Mouse (Mus musculus): ENCODE measurements around the gene Rpl29.

Gene Rpl29

DNA sequence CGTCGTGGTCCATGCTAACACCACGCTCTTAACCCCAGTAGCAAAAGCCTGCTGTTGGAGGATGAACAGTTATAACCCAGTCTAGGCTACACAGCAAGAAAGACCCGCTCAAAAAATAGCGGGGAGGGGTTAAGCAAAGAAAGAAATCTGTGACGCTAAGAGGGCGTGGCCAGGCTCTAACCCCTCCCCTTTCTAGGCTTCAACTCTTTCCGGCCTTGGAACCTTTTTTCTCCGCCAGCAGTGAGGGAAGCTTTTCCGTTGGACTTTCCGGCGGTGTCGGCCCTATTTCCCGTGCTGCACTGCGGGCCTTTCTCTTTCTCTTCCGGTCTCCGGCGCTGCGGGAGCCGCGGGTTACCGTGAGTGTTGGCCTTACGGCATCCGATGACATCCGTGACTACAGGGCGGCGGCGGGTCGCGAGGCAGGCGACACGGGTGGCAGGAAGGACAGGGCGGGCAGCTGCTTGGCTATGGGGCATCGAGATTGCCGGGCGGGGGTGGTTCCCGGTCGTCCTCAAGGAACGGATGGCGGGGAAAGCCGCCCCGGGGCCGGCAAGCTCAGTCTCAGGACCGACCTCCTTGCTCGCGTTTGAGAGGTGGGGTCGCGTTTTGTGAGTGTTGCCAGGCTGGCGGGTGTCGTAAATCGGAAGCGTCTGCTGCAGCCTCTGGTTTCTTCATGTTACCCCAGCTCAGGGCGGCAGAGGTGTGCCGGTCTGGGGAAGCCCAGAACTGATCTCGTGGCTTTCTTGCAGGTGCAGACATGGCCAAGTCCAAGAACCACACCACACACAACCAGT, at the start of gene Rpl29:
TSS of gene Rpl29 (plus strand) at position 234 of the 794 bp plus-strand sequence.
- peak; percentile 91 to 95 for DNase-seq (ENCODE audit: low spot score in 2 of 2)

GRCm38 (mm10) chr9:106386181-106386864, 42.9 kb upstream of the Rpl29 start:
- DNase-seq (ENCODE audit: low spot score in 2 of 2) = no peak

GRCm38 (mm10) chr9:106392828-106393527, 36.3 kb upstream of the Rpl29 start:
- DNase-seq (ENCODE audit: low spot score in 2 of 2) = no peak

DNA sequence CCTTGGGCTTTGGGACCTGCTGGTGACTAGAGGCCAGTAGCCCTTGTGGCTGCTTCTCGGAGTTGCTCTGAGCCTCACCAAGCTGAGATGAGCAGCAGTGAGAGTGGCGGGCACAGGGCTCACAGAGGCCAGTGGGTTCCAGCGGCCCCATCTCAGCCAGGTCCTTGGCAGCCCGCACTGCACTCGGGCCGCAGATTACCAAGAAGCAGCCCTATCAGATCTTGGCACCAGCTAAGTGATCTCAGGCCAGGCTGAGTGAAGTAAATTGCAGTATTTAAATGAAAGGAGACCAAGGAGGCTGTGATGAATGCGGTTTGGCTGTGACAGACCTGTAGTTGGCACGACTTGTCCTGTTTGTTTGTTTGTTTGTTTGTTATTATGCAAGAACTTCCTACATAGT, 35.7 kb upstream of the Rpl29 start:
- DNase-seq (ENCODE audit: low spot score in 2 of 2) = no peak

- peak in 1 of 2 experiments; percentile 55 for DNase-seq (ENCODE audit: low spot score in 2 of 2)
Observed at GRCm38 (mm10) chr9:106394649-106395602, 34.3 kb upstream of the Rpl29 start.

DNA sequence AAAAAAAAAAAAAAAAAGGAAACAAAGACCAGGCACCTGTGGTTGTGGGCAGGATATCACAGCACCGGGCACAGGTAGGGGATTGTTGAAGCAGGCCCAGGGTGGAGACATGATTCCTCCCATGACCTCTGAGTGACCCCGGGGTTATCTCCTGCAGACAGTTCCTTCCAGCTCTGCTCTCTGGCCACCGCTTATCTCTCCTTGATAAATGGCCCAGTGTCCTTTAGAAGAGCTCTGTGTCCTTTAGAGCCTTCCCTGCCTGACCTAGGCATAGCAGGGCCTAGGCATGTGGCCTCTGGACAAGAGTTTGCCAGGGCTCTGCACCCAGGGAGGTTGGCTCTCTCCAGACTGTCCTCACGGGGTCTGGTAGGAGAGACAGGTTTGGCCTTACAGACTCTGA, 31.5 kb upstream of the Rpl29 start:
- no peak for DNase-seq (ENCODE audit: low spot score in 2 of 2)

DNA sequence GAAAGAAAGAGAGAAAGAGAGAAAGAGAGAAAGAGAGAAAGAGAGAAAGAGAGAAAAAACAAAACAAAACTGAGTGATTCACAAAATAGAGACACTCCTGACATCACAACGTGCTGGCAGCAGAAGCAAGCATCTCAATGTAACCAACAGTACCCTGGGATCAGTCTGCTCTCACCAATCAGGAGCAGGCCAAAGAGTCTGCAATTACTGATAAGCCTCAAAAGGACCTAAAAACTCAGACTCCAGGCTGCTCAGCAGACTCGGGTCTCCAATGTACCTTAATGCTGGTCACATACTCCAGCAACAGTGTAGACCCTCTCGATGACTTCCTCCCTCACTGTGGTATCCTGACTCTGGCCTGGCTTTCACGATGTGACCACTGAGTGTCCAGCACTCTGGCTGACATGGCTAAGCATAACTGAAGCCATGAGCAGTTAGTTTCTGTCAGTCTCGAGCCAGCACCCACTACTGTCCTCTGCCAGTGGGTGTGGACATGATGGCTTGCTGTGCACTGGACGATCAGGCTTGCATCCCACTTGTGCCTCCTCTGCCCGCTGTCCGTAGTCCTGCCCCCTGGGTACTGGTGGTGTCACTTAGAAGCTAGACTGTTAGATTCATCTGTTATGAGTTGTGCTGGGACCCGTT, 30.5 kb upstream of the Rpl29 start:
- DNase-seq (ENCODE audit: low spot score in 2 of 2) = no peak

GRCm38 (mm10) chr9:106399808-106400207, 29.4 kb upstream of the Rpl29 start:
- no peak for DNase-seq (ENCODE audit: low spot score in 2 of 2)

- no peak for DNase-seq (ENCODE audit: low spot score in 2 of 2)
Observed at GRCm38 (mm10) chr9:106402149-106402548, 27.1 kb upstream of the Rpl29 start.

GRCm38 (mm10) chr9:106402607-106403375, 26.5 kb upstream of the Rpl29 start:
- no peak for DNase-seq (ENCODE audit: low spot score in 2 of 2)

GRCm38 (mm10) chr9:106405275-106405674, 24.0 kb upstream of the Rpl29 start:
- no peak for DNase-seq (ENCODE audit: low spot score in 2 of 2)

- DNase-seq (ENCODE audit: low spot score in 2 of 2) = no peak
Observed at GRCm38 (mm10) chr9:106406443-106407078, 22.7 kb upstream of the Rpl29 start.

- DNase-seq (ENCODE audit: low spot score in 2 of 2) = no peak
Observed at GRCm38 (mm10) chr9:106409096-106409495, 20.2 kb upstream of the Rpl29 start.

DNA sequence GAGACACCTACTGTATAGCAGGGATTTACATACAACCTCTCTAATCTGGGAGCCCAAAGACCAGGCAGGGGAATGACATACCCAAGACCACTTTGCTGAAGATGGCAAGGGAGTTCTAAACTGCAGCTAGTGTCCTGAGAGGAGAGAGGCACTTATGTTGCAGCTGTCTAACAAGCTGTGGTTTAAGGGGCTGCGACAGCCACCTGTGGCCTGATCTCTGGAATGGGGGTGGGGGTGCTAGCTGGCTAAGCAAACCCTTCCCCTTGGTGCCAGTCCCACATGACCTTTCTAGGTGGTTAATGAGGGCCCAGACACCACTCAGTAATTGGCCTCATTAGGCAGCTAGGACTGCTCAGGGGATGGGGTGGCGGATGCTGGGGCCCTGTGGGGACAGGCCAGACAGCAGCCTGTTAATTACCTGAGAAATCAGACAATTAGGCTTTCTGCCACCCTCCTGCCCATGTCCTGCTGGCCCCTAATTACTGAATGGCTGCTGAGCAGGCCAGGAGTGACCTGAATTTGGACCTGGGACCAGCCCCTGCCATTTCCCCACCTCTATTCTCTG, 19.1 kb upstream of the Rpl29 start:
- no peak for DNase-seq (ENCODE audit: low spot score in 2 of 2)

DNA sequence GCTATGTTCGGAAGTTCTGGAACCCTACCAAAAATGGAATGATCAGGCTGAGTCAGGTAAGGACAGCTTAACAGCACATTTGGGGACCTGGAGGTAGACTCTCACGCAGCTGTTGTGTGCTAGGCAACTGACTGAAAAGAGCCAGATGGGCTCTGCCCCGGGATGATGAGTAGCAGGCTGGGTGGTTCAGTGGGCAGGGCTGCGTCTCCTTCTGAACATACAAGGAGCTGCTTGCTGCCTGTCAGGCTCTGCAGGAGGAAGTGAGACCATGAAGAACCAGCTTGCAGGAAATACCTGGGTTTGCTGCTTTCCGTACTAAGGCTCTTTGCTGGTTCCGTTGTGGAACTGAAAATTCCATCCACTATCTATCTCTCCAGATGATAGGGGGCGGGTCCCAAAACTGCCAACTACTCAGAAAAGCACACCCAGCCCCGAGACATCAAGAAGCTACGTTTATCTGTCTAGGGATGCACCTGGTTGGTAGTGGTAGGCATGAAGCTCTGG, 18.1 kb upstream of the Rpl29 start:
- no peak for DNase-seq (ENCODE audit: low spot score in 2 of 2)

GRCm38 (mm10) chr9:106411729-106412128, 17.5 kb upstream of the Rpl29 start:
- DNase-seq (ENCODE audit: low spot score in 2 of 2) = no peak

GRCm38 (mm10) chr9:106412210-106412609, 17.0 kb upstream of the Rpl29 start:
- DNase-seq (ENCODE audit: low spot score in 2 of 2) = no peak

GRCm38 (mm10) chr9:106413606-106414005, 15.6 kb upstream of the Rpl29 start:
- no peak for DNase-seq (ENCODE audit: low spot score in 2 of 2)

DNA sequence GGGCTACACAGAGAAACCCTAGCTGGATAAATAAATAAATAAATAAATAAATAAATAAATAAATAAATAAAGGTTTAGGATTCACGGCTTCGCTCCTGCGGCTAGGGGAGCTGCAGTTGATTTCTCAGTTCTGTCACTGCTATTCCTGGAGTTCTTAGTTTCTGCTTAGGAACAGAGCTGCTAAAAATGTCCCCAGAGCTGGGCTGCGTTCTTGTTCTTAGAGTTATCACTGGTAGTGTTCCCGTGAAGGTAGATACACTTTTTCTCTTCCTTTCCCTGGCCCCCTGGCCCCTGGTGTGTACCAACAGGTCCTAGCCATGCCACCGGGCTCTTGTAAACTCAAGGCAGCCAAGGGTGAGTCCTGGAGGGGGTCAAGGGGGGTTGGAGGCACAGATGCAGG, 12.4 kb upstream of the Rpl29 start:
- DNase-seq (ENCODE audit: low spot score in 2 of 2) = no peak

Measured in thymus, postnatal 10 days (tissue).